Mouse (Mus musculus) olfactory bulb, adult 2 months (tissue): ENCODE measurements at regions not wholly inside any gene's neighbourhood (a gene's known extent, or its start where the extent isn't known, plus 50 kb on each side); places are given as distances from the start of the nearest gene placed in this dataset.
"Not testable (repeated sequence)": the region's sequence is repeated elsewhere in the genome, so short reads cannot be mapped to it uniquely, and the experiment has no call there.

Experiments used
- CTCF ChIP-seq: fragments of 200-500 bp; IDR thresholded peaks from 2 replicates; pipeline ENCODE4 v1.5.1; 2012; ENCODE audit warnings: low read depth, mild to moderate bottlenecking, low read length, moderate library complexity; ENCODE audit not compliant: insufficient read depth
- POLR2A ChIP-seq: fragments of 200-500 bp; IDR thresholded peaks from 2 replicates; pipeline ENCODE4 v1.6.1; 2012; ENCODE audit warnings: mild to moderate bottlenecking, low read depth, low read length, moderate library complexity; ENCODE audit not compliant: insufficient read depth

- TF ChIP-seq CTCF, result peak; percentile 63
- TF ChIP-seq POLR2A, result not testable (repeated sequence)
These were observed 219.1 kb downstream of the Gm31371 start for GRCm38 (mm10) chr8:20122067-20122925.
